Mouse (Mus musculus) brain, embryonic 14.5 days (tissue): ENCODE data around the gene Oat. TPM values are rescaled to one million over a fixed set of nuclear protein-coding genes. Genes with fewer than 3 reads are reported as not detected.
A peak's percentile ranks its signal among the peaks of the same experiment; 100 is the strongest.

Source experiments
- DNase-seq: peaks from one replicate; pipeline ENCODE4 v3.0.0-alpha.2; 2011; ENCODE audit warnings: low read depth
- CTCF ChIP-seq: fragments of 200-500 bp; IDR thresholded peaks from 2 replicates; pipeline ENCODE4 v1.5.1; 2012; ENCODE audit warnings: inconsistent platforms, mild to moderate bottlenecking, moderate library complexity, borderline replicate concordance; ENCODE audit not compliant: insufficient read depth, insufficient read length; ENCODE audit errors: extremely low read depth
- POLR2A ChIP-seq: fragments of 200-500 bp; IDR thresholded peaks from 2 replicates; pipeline ENCODE4 v1.6.1; 2012; ENCODE audit warnings: mild to moderate bottlenecking, inconsistent platforms, borderline replicate concordance; ENCODE audit not compliant: poor library complexity, insufficient read depth, insufficient read length, severe bottlenecking; ENCODE audit errors: extremely low read depth
- polyA plus RNA-seq: library from polyadenylated mRNA; depleted of rRNA; stranded (reverse); fragments of >200 nt; gene quantifications from 2 replicates; pipeline ENCODE4 v1.2.3, GENCODE M21; 2012

The Oat gene
- polyA plus RNA-seq, 1 experiment, result 59.2 TPM

GRCm38 (mm10) chr7:132559138-132559766, 16.9 kb downstream of the Oat start:
- TF ChIP-seq CTCF (no peak), POLR2A (no peak)
- DNase-seq, result no peak

DNA sequence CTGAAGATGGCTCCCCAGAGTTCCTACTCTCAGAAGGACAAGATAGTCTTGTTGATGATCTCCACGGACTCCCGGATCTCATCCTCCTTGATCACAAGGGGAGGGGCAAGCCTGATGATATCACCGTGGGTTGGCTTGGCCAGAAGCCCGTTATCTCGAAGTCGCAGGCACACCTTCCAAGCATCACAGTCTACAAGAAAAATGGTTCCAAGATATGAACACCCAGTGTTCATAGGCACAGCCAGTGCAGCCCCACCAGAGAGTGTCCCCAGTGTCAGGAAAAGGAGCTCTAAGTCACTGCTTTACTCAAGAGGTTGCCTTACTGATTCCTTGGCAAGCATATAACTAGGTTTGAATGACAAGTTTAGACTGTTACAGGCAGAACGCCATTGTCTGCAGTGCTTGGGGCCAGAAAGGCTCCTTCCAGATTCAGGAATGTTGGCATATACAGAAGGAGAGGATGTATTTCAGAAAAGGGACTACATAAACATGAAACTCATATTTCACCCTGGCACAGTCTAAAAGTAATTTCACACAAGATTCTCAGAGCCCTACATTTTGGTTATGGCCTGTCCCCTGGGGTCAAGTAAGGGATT, 18.0 kb downstream of the Oat start:
- TF ChIP-seq POLR2A (no peak), CTCF (no peak)
- DNase-seq, result no peak

DNA sequence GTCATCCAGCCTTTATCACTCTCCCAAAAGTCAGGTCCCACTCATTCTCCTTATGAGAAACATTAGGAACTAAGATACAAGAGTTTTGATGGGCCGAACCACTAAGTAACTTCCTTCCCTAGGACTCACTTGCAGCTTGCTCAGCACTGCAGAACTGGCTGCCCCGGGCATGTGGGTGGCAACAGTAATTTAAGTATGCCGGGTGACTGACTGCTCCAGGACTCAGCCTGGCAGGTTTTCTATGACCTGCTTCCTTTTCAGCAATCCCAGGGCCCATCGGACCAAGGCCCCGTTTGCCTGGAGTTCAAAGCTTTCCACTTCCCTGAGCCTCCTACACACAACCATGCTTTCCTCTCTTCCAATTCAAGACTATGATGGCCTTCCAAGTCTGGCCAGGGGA, 19.6 kb downstream of the Oat start:
- DNase-seq, result no peak
- TF ChIP-seq CTCF, result no peak
- no peak for TF ChIP-seq POLR2A

DNA sequence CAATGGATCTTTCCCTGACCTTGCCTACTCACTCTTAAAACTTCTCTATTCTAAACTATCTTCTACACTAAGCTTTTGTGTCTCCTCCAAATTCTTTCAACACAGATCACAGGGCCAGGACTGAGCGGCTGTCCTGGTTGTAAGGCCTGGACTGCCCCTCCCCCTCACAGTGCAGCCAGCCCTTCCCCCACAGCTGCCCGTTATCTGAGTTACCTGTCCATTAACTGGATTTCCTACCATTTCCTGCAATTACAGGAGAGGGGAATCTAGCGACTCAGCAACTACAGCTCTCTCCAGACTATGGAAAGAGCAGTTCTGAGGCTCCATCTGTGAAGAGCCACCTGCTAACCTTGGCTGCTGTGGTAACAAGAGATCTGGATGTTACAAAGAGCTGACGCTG, 20.3 kb downstream of the Oat start:
- DNase-seq, result peak; percentile 20
- no peak for TF ChIP-seq POLR2A
- TF ChIP-seq CTCF, result no peak

DNA sequence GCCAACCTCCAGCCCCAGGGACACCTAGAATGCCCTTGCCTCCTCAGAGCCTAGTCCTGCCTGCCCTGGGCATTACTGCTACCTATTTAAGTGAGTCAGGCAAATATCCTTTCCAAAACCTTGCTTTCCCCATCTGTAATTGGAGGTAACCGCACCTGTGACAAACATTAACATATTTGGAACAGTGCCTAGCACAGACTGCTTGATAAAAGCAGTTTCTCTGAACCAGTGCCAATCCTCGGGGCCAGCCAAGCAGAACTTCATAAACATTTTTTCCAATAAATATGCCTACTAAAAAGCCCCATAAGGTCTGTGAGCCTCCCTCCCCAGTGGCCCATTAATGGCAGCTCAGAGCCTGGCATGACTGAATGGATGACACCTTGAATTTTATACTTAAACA, 22.1 kb downstream of the Oat start:
- TF ChIP-seq POLR2A (no peak), CTCF (no peak)
- peak; percentile 70 for DNase-seq

DNA sequence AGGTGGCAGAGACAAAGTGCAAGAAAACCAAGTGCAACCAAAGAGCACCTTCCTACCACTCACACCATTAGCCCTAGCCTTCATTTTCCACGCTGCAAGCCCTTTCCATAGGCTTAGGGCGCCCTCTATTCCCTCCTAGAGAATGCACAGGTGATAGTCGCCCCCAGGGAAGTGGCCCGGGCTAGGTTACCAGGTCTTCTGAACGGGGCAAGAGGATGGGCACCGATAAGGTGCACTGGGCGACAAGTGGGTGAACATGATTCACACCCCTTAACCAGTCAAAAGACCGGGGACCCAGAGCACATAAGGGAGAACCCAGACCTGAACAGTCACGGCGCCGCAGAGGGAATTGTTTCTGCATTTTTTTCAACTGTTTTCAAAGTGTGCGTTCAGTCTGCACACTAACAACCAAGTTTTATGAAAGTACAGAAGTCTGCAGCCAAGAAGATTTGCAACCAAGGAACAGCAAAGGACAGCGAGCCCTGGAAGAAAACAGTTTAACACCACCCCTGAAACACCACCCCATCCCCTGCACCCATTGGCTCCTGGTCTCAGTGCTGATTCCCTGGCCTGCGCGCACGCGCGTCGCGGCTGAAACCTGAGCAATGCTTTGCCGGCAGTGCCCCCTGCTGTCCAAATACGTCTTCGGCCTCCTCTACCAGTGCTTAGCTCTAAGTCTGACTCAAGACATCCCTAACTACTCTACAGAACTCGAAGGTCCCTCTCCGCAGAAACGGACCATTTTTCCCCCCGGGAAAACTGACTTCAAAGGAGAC, 24.7 kb downstream of the Oat start:
- peak; percentile 97 for DNase-seq
- no peak for TF ChIP-seq POLR2A
- TF ChIP-seq CTCF, result peak; percentile 95

DNA sequence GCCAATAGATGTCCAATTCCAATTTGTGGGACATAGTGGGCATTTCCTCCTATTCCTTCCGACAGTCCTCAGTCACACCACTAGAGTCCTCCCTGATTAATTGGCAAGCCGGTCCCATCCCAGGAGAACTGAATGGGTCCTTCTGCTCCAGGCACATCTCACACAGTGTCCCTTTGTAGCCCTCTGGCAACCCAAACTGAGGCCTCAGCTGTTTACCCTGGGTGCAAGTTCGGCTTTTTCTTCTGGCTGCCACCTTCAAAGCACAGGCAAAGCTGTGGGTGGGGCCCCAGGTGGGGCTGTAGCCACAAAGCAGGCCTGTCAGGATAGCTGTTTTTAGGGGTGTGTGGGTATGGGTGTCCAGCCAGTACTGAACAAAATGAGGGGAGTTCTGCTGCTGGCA, 29.1 kb downstream of the Oat start:
- no peak for DNase-seq
- TF ChIP-seq POLR2A (no peak), CTCF (no peak)

DNA sequence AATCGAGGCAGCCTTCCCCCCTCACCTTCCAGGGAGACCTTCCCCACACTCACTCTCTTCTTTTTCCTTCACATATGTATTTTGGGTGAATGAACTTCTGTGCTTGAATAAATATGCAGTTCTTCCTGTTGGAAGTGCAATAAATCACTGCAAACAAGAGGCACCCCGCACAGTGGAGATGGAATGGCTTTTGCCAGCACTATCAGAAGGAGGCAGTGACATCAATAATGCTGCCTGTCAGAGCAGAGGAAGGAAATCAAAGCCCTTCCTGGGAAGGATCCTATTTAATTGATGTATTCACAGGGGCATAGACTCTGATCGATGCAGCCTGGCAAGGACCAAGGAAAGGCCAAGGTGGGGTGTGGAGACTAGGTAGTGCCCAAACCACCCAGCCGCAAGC, 33.8 kb downstream of the Oat start:
- TF ChIP-seq CTCF, result no peak
- TF ChIP-seq POLR2A, result no peak
- peak; percentile 42 for DNase-seq

DNA sequence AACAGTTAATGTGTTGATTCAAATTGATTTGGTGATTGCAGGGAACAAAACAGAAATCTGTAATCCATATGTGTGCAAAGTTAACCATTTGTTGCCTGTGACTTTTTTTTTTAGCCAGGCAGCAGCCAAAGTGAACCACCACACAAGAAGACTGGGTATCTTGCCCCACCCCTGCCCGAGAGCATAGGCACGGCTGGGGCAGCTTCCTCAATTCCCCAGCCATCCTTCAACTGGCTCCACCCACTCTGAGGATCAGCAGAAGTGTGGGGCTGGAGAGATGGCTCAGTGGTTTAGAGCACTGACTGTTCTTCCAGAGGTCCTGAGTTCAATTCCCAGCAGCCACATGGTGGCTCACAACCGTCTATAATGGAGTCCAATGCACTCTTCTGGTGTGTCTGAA, 34.6 kb downstream of the Oat start:
- no peak for DNase-seq
- TF ChIP-seq CTCF, result no peak
- no peak for TF ChIP-seq POLR2A

DNA sequence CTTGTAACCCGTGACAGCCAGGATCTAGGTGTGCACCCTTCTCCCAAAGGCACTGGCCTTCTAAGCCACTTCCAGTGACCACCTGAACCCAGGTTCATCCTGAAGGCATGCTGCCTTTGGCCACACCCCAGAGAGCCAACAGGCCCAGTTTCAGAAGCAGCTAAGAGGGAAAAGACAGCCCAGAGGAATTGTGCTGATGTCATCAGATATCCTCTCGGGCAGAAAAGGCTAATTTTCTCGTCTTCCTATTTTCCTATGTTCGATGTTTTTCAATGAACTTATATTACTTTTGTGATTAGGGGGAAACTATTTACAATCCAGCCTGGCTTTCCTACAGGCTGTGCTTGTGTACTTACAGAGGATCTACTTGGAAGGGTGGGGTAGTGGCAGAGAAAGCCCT, 35.6 kb downstream of the Oat start:
- TF ChIP-seq CTCF (no peak), POLR2A (no peak)
- DNase-seq, result no peak

GRCm38 (mm10) chr7:132529206-132529605, 47.0 kb downstream of the Oat start:
- TF ChIP-seq POLR2A (no peak), CTCF (no peak)

More at GRCm38 (mm10) chr7:132529206-132529605, 47.0 kb downstream of the Oat start:
- DNase-seq, result no peak
